Mouse (Mus musculus) fat pad, adult 2 months (tissue): ENCODE data around the gene Rspo4.

Experiments used
- DNase-seq: peaks from one replicate; pipeline ENCODE4 v3.0.0-alpha.2; 2011; ENCODE audit warnings: low read depth, low spot score; ENCODE audit errors: extremely low read depth

The Rspo4 gene

DNA sequence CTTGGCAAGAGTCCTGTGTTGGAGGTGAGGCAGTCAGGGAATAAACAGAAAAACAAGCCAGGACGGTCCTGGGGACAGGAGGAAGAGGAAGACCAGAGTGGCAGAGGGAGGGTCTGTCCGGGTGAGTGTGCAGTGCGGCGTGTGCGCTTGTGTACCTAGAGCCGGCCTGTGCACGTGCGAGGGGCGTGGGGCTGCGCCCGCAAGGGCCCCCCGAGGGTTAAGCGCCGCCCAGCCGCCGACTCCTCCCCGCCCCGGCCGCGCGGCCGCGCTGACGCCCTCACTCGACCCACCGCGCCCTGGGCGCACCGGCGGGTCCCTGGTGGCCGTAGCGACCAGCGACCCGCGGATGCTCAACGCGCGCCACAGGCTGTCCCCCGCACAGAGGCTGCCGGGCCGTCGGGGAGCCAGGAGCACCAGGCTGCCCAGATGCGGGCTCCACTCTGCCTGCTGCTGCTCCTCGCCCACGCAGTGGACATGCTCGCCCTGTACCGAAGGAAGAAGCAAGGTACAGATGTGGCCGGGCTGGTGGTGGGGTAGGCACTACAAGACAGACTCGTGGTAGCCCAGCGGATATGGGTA lies at the start of gene Rspo4:
Rspo4 (plus strand) TSS at position 280 of the 579 bp plus-strand sequence.
- no peak for DNase-seq

- no peak for DNase-seq
Observed at GRCm38 (mm10) chr2:151815586-151815985, 27.1 kb upstream of the Rspo4 start.

- DNase-seq, result no peak
Observed at GRCm38 (mm10) chr2:151862257-151862810, 19.6 kb downstream of the Rspo4 start.

- no peak for DNase-seq
Observed at GRCm38 (mm10) chr2:151864941-151865340, 22.2 kb downstream of the Rspo4 start.

GRCm38 (mm10) chr2:151866487-151866886 lies 23.8 kb downstream of the Rspo4 start:
- no peak for DNase-seq

GRCm38 (mm10) chr2:151868196-151868595 lies 25.5 kb downstream of the Rspo4 start:
- DNase-seq, result no peak

GRCm38 (mm10) chr2:151874551-151874950 lies 31.8 kb downstream of the Rspo4 start:
- no peak for DNase-seq

DNA sequence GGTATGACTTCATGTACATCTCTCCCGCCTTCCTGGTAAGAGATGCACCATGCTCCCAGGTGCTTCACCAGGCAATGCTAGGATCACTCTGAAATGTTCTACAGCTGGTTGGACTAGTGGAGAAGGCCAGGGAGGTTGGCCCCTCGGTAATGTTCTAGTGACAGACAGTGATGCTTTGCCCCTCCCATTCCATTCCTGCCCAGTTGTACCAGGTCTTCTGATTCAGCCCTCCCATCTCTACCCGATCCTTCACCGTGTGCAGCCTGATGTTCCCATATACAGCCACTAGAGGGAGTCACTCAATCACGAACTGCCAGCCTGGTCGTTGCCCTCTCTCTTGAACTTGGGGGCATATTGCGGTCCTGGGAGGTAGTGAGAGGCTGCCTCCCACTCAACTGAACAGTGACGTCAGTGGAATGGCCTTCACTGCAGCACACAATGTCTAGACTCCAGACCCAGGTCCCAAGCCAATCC lies 33.3 kb downstream of the Rspo4 start:
- DNase-seq, result no peak

GRCm38 (mm10) chr2:151878645-151879044 lies 35.9 kb downstream of the Rspo4 start:
- DNase-seq, result no peak

DNA sequence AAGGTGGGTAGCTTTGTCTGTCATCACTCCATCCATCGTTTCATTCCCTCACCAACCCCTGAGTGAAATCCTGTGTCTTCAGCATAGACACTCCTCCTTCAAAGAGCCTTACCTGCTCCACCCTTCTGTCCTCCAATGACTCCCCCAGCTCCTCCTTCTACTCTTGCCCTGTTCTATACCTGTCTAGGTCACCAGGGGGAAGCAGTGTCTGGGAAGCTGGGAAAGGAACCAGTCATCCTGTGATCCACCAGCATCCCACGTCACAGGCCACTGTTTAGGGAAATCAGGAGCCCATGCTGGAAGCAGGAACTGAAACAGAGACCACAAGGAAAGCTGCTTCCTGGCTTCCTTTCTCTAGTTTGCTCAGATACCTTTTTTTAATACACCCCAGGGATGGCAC lies 37.0 kb downstream of the Rspo4 start:
- DNase-seq, result no peak

GRCm38 (mm10) chr2:151891031-151891430 lies 48.3 kb downstream of the Rspo4 start:
- no peak for DNase-seq

GRCm38 (mm10) chr2:151893122-151893774 lies 50.5 kb downstream of the Rspo4 start:
- no peak for DNase-seq

DNA sequence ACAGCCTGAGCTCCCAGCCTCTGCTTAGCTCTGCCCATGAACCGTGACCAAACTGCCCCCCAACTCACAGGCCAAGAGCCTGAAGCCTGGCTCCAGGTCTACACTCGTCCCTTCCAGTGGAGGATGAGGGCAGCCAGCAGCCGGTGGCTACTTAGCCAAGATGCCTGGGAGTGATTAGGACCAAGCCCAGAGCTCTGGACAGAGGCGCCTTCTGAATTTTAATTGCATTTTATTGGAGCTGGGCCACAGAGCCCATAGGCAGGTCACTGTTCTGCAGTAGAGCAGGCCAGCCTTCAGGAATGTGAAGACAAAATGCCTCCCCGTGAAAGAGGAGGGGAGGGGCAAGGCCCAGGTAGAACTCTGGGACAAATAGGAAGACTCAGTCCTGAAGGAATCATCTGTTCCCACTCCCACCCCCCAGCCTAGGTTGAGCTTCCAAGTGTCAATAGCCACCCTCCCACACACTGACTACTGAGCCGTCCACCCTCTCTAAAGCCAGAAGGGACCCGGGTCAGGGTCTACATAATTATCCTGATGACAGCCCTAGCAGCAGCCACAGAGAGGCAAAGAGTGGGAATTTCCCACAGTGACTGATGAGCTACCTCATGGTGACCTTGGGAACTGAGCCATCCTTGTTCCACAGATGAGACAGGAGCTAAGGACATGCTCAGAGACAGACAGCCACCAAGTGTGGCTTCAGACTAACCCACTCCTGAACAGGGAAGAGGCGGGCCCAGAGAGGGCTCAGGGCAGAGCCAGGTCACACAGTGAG lies 51.7 kb downstream of the Rspo4 start:
- no peak for DNase-seq

DNA sequence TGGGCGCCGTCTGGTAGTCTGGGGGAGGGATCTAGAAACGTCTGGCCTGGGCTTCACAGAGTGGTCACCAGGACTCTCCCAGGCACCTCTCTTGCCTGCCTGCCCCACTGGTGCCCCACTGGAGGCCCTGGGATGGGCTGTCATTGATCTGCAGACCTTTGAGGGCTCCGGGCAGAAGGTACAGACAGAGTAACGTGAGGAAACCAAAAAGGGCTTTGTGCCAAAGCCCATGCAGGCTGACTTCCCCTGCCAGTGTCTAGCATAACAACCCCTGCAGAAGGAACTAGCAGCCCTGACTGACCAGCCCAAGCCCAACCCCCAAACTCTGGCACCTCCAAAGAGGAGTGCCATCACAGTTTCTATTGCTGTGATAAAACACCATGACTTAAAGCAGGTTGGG lies 53.2 kb downstream of the Rspo4 start:
- DNase-seq, result no peak

- DNase-seq, result no peak
Observed at GRCm38 (mm10) chr2:151898106-151898505, 55.4 kb downstream of the Rspo4 start.

DNA sequence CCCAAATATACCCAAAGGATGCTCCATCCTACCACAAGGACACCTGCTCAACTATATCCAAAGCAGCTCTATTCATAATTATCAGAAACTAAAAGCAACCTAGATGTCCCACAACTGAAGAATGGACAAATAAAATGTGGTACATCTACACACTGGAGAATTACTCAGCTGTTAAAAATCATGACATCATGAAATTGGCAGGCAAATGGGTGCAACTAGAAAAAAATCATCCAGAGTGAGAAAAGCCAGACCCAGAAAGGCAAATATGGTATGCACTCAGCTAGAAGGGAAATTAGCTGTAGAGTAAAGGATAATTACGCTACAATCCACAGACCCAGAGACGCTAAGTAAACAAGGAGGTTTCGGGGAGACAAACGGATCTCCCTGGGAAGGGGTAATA lies 58.1 kb downstream of the Rspo4 start:
- DNase-seq, result no peak

- no peak for DNase-seq
Observed at GRCm38 (mm10) chr2:151903267-151903666, 60.5 kb downstream of the Rspo4 start.

DNA sequence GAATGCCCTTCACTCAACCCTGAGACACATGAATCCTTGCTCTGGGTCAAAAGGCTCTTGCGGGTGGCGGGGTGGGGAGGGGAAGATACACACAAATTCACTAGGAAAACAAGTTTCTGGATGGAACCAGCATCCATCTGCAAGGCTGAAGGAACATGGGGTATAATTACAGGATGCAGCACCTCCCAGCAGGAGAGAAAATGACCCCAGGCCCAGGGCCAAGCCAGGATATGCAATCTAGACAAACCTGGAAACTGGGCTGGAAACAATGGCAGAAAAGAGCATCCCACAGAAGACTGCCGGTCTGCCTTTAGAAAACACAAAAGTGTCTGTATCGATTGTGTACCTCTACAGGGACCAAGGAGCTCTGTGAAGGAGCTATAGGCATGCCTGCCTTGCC lies 61.2 kb downstream of the Rspo4 start:
- no peak for DNase-seq

- DNase-seq, result no peak
Observed at GRCm38 (mm10) chr2:151904636-151905035, 61.9 kb downstream of the Rspo4 start.

DNA sequence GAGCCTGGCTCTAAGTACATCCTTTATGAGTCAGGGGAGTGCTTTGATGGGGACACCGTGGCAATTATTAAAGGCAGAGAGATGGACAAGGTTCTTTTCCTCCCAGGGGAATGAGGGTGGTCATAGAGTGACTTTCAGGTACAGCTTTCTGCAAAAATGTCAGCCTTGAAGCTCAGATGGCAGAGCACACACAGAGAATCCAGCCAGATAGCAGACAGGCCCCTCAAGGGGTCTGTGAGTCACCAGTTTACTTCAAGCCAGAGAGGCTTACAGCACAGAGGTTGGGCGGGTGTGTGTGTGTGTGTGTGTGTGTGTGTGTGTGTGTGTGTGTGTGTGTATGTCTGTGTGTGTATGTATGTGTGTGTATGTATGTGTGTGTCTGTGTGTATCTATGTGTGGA lies 64.3 kb downstream of the Rspo4 start:
- DNase-seq, result no peak

GRCm38 (mm10) chr2:151909386-151909785 lies 66.7 kb downstream of the Rspo4 start:
- no peak for DNase-seq

GRCm38 (mm10) chr2:151910498-151910897 lies 67.8 kb downstream of the Rspo4 start:
- no peak for DNase-seq
